In genomic region chr9:87409736-87410135, GRCm38 (mm10) we compare ENCODE assay signal across 18 mouse cellular contexts.
"Had no signal": no experiment of that assay in that cellular context is flagged by ENCODE, and none has a peak within 500 bp of the region (broad histone marks: within the 10 kb centered on the region; RNA-seq: fewer than 3 reads in every experiment).

No protein-coding gene starts in this region.

- H3K27me3 ChIP-seq: liver, embryonic 13.5 days; midbrain, embryonic 13.5 days had no signal

- DNase-seq: kidney, adult 11 months; kidney, adult 8-10 months; kidney, postnatal 10 days; kidney, postnatal 4 days; left cerebral cortex, postnatal 4 days; liver, embryonic 13.5 days; lung, adult 2 months; lung, postnatal 14 days; right cerebral cortex, adult 18-20 months; right cerebral cortex, postnatal 14 days; right cerebral cortex, postnatal 4 days; thymus, adult 2 months; thymus, postnatal 14 days; thymus, postnatal 4 days had no signal

- H3K9me3 ChIP-seq: kidney, embryonic 15.5 days; liver, embryonic 13.5 days; midbrain, embryonic 13.5 days had no signal

- H3K27ac ChIP-seq: kidney, embryonic 15.5 days; liver, embryonic 13.5 days; macrophage; midbrain, embryonic 13.5 days; stomach, postnatal 0 days had no signal

- H3K9ac ChIP-seq: kidney, embryonic 15.5 days; liver, embryonic 13.5 days; midbrain, embryonic 13.5 days had no signal

- H3K4me2 ChIP-seq: kidney, embryonic 15.5 days; liver, embryonic 13.5 days; midbrain, embryonic 13.5 days had no signal

- H3K4me1 ChIP-seq: kidney, embryonic 15.5 days; liver, embryonic 13.5 days; midbrain, embryonic 13.5 days had no signal

- H3K36me3 ChIP-seq: kidney, embryonic 15.5 days; liver, embryonic 13.5 days; midbrain, embryonic 13.5 days had no signal

- ATAC-seq: midbrain, embryonic 13.5 days had no signal

- H3K4me3 ChIP-seq: kidney, embryonic 15.5 days; liver, embryonic 13.5 days; midbrain, embryonic 13.5 days had no signal
